Mouse (Mus musculus): ENCODE results near the gene Plg. TPM values are rescaled to one million over a fixed set of nuclear protein-coding genes. Genes with fewer than 3 reads are reported as not detected.

The Plg gene
- polyA plus RNA-seq, 1 experiment from 2014 or later: 0.05 TPM

- no peak for DNase-seq (ENCODE audit: low spot score)
Observed at GRCm38 (mm10) chr17:12385049-12385794, 6.8 kb downstream of the Plg start.

- no peak for DNase-seq (ENCODE audit: low spot score)
Observed at GRCm38 (mm10) chr17:12387781-12388180, 9.4 kb downstream of the Plg start.

- no peak for DNase-seq (ENCODE audit: low spot score)
Observed at GRCm38 (mm10) chr17:12388239-12388638, 9.8 kb downstream of the Plg start.

- no peak for DNase-seq (ENCODE audit: low spot score)
Observed at GRCm38 (mm10) chr17:12396163-12396677, 17.8 kb downstream of the Plg start.

- DNase-seq (ENCODE audit: low spot score): peak; percentile 20
Observed at GRCm38 (mm10) chr17:12403420-12403819, 25.0 kb downstream of the Plg start.

- DNase-seq (ENCODE audit: low spot score): peak; percentile 56
Observed at GRCm38 (mm10) chr17:12409346-12409944, 31.0 kb downstream of the Plg start.

- DNase-seq (ENCODE audit: low spot score): no peak
Observed at GRCm38 (mm10) chr17:12412181-12412890, 33.9 kb downstream of the Plg start.

GRCm38 (mm10) chr17:12412891-12413237, 34.5 kb downstream of the Plg start:
- DNase-seq (ENCODE audit: low spot score): no peak

- no peak for DNase-seq (ENCODE audit: low spot score)
Observed at GRCm38 (mm10) chr17:12415031-12415735, 36.8 kb downstream of the Plg start.

GRCm38 (mm10) chr17:12415741-12416140, 37.3 kb downstream of the Plg start:
- DNase-seq (ENCODE audit: low spot score): no peak

- peak; percentile 78 for DNase-seq (ENCODE audit: low spot score)
Observed at GRCm38 (mm10) chr17:12416250-12416895, 38.0 kb downstream of the Plg start.

GRCm38 (mm10) chr17:12419491-12420079, 41.2 kb downstream of the Plg start:
- DNase-seq (ENCODE audit: low spot score): no peak

GRCm38 (mm10) chr17:12420886-12421574, 42.6 kb downstream of the Plg start:
- peak; percentile 45 for DNase-seq (ENCODE audit: low spot score)

GRCm38 (mm10) chr17:12422143-12422542, 43.7 kb downstream of the Plg start:
- no peak for DNase-seq (ENCODE audit: low spot score)

- DNase-seq (ENCODE audit: low spot score): no peak
Observed at GRCm38 (mm10) chr17:12427156-12427555, 48.7 kb downstream of the Plg start.

- no peak for DNase-seq (ENCODE audit: low spot score)
Observed at GRCm38 (mm10) chr17:12428369-12428768, 50.0 kb downstream of the Plg start.

GRCm38 (mm10) chr17:12431707-12432106, 53.3 kb downstream of the Plg start:
- peak; percentile 36 for DNase-seq (ENCODE audit: low spot score)

- no peak for DNase-seq (ENCODE audit: low spot score)
Observed at GRCm38 (mm10) chr17:12437771-12438170, 59.4 kb downstream of the Plg start.

- DNase-seq (ENCODE audit: low spot score): no peak
Observed at GRCm38 (mm10) chr17:12444561-12444960, 66.2 kb downstream of the Plg start.

GRCm38 (mm10) chr17:12451234-12451633, 72.8 kb downstream of the Plg start:
- DNase-seq (ENCODE audit: low spot score): no peak
